Mouse (Mus musculus) small intestine, adult 2 months (tissue): Measurements from ENCODE around the gene Sos1. TPM values are rescaled to one million over a fixed set of nuclear protein-coding genes. Genes with fewer than 3 reads are reported as not detected.
A peak's percentile ranks its signal among the peaks of the same experiment; 100 is the strongest.

Experiments
- H3K27ac ChIP-seq: fragments of 200-500 bp; 2 replicates; pipeline ENCODE4 v1.5.1; 2012; ENCODE audit warnings: low read depth, low read length, control low read depth, inconsistent platforms; ENCODE audit not compliant: insufficient read depth
- H3K27me3 ChIP-seq: fragments of 200-500 bp; 2 replicates; pipeline ENCODE4 v1.6.1; 2012; ENCODE audit warnings: mild to moderate bottlenecking, moderate library complexity, low read length, inconsistent platforms; ENCODE audit not compliant: control insufficient read depth, insufficient read depth
- H3K36me3 ChIP-seq: fragments of 200-500 bp; 2 replicates; pipeline ENCODE4 v1.6.1; 2012; ENCODE audit warnings: mild to moderate bottlenecking, low read length, control low read depth, inconsistent platforms; ENCODE audit not compliant: control insufficient read depth, insufficient read depth
- H3K4me1 ChIP-seq: fragments of 200-500 bp; 2 replicates; pipeline ENCODE4 v1.6.1; 2012; ENCODE audit warnings: low read length, inconsistent platforms, mixed read lengths; ENCODE audit not compliant: control insufficient read depth, insufficient read depth, insufficient read length
- H3K4me3 ChIP-seq: fragments of 200-500 bp; 2 replicates; pipeline ENCODE4 v1.5.1; 2012; ENCODE audit warnings: low read depth, mild to moderate bottlenecking, control low read depth, inconsistent platforms, low read length, moderate library complexity
- CTCF ChIP-seq: fragments of 200-500 bp; IDR thresholded peaks from 2 replicates; pipeline ENCODE4 v1.5.1; 2012; ENCODE audit warnings: low read depth, mild to moderate bottlenecking, control low read depth, inconsistent platforms, low read length, moderate library complexity, mixed read lengths; ENCODE audit not compliant: insufficient replicate concordance, insufficient read length; ENCODE audit errors: extremely low read depth
- POLR2A ChIP-seq: fragments of 200-500 bp; IDR thresholded peaks from 2 replicates; pipeline ENCODE4 v1.6.1; 2012; ENCODE audit warnings: low read depth, mild to moderate bottlenecking, control low read depth, inconsistent platforms, low read length, moderate library complexity
- whole genome bisulfite sequencing: fragments of 180-500 bp; shearing (Covaris S2); methylation state at CpG from one replicate; pipeline ENCODE4 v1.1.7; 2018; 5-methylcytosine and 5-hydroxymethylcytosine counted together
- polyA plus RNA-seq: library from polyadenylated mRNA; depleted of rRNA; stranded (reverse); fragments of >200 nt; gene quantifications from 2 replicates; pipeline ENCODE4 v1.2.3, GENCODE M21; 2012; rRNA removed

The Sos1 gene
- 0.81 and 2.1 TPM in 2 replicates for polyA plus RNA-seq

DNA sequence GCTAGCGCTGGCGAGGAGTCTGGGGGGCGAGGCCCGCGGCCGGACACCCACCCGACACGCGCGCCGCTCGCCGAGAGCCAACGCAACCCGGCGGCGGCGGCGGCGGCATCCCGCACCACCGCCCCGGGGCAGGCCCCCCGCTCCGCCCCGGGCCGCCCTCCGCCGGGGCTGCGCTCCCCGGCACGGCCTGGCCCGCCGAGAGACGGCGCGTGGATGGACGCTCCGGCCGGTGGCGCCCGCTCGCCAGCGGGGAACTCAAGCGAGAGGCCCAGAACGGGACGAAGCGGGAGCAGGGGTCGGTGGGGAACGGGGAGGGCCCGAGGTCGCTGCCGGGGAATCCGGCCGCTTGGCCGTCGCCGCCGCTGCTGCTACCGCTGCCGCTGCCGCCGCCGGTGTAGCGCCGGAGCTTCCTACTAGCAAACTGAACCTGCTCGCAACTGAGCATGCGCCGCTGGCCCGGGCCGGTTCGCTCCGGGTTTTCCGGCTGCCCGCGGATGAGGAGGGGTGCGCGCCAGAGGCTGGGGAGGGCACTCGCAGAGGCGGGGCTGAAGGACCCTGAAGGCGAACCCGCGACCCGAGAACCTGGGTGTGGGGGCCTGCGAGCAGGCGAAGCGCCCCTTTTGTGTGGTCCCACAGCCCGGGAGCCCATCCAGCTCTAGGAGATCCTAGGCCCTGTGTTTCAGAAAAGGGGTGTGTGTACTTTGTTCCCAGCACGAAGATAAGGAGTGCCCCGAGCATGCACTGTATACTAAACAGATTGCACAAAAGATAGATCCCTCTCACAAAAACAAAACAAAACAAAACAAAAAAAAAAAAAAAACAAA lies at the start of gene Sos1:
TSS of gene Sos1 (minus strand) at position 423 of the 824 bp plus-strand sequence.
- H3K36me3 ChIP-seq = no peaks in the 10 kb centered on the region
- H3K4me3 ChIP-seq = peak within 1 kb of the TSS; percentile 98
- H3K4me1 ChIP-seq = peaks cover 7% of the 10 kb centered on the region; the same call in 1 of the 2 replicates
- H3K27me3 ChIP-seq = no peaks in the 10 kb centered on the region
- TF ChIP-seq POLR2A (peak; percentile 96), CTCF (no peak)
- under 1% methylated on average over 89 of the region's 90 CpGs for WGBS
- H3K27ac ChIP-seq = peak within 1 kb of the TSS; percentile 80

DNA sequence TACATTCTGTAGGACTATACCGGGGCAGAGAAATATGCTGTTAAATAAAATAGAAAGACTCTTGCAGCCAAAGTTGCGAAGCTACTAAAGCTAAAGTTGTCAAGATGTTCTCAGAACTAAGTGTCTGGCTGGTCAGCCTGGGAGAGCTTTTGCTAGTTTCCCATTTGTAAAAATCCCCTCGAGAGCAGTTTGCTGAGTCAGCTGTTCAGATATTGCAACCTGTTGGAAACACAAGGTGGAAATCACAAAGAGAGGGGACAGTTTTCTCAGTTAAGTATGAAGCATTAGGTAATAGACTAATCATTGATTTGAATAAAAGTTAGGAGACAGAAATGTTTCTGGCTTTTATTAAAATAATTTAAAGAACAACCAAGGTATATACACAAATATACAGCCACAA lies 43.0 kb upstream of the Sos1 start:
- 86% methylated on average over 3 of the region's 3 CpGs for WGBS
- no peaks in the 10 kb centered on the region for H3K36me3 ChIP-seq
- no peaks in the 10 kb centered on the region for H3K4me1 ChIP-seq
- H3K27me3 ChIP-seq = no peaks in the 10 kb centered on the region
- no peak for TF ChIP-seq CTCF
- no peak for TF ChIP-seq POLR2A
- H3K4me3 ChIP-seq = no peak overlapping the region
- no peak overlapping the region for H3K27ac ChIP-seq

DNA sequence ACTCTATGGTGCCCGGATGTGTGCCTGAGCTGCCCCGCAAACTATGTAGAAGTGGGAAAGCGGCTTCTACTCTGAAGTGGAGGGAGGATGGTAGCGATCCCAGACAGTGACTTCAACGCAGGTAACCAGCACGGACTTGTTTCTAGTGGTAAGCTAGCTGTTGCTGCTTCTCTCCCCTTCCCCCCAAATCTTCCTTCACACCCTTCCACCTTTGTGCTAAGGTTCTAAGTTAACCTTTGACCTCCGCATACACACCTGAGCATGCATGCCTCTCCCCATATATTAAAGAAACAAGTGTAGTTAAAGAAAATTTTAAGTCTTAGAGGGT lies 41.9 kb upstream of the Sos1 start:
- peaks cover 1% of the 10 kb centered on the region; the same call in 1 of the 2 replicates for H3K4me1 ChIP-seq
- H3K27me3 ChIP-seq = no peaks in the 10 kb centered on the region
- TF ChIP-seq CTCF = no peak
- TF ChIP-seq POLR2A = no peak
- H3K36me3 ChIP-seq = no peaks in the 10 kb centered on the region
- H3K4me3 ChIP-seq = no peak overlapping the region
- no peak overlapping the region for H3K27ac ChIP-seq
- 71% methylated on average over 7 of the region's 7 CpGs for WGBS

DNA sequence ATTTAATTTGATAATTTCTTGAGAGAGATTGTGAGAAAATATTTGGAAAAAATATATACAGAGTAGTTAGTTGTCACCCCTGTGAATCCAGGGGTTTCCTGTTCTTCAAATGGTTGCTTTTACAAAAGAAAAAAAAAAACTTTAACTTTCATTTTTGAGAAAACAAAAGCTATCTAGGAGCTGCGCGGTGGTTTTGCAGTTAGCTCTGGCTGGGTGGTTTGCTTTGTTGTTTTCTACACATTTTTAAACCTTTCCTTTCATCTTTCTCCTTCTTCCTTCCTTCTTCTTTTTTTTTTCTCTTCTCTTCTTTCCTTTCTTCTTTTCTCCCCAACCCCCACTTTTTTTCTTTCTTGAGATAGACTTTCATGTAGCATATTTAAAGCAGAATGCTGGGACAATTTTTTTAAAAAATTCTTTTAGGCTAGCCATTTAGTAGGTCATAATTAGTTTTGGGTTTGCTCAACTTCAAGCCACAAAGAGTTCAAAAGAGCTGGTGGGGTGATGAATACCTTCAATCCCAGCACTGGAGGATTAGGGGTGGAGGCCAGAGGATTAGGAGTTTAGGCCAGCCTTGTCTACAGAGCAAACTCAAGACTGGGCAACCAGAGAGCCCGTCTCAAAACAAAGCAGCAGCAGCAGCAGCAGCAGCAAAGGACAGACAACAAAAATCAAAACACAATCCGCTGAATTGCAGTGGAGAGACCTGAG lies 41.4 kb upstream of the Sos1 start:
- Histone ChIP-seq H3K36me3 (no peaks in the 10 kb centered on the region), H3K4me1 (peaks cover 2% of the 10 kb centered on the region; the same call in 1 of the 2 replicates), H3K27ac (no peak overlapping the region), H3K27me3 (no peaks in the 10 kb centered on the region), H3K4me3 (no peak overlapping the region)
- TF ChIP-seq CTCF (no peak), POLR2A (no peak)
- WGBS = 69% methylated on average over 4 of the region's 4 CpGs

DNA sequence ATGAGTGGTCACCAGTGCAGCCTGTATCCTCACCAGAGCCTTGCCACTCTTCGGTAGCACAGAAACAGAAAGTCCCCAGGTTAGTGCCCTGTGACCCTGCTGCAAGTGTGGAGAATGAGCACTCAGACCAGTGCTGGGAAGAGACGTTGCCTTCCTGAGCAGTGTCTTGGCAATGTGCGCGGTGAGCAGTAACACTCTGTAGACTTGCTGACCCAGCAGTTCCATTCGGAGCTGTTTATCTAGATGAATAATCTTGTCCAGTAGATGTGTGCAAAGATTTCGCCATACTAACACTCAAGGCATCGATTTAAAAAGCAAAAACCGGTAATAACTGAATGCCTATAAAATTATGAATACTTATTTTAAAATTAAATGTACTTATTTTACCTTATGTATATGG lies 40.3 kb upstream of the Sos1 start:
- H3K4me3 ChIP-seq = no peak overlapping the region
- H3K36me3 ChIP-seq = no peaks in the 10 kb centered on the region
- H3K4me1 ChIP-seq = peaks cover 2% of the 10 kb centered on the region; the same call in 1 of the 2 replicates
- H3K27ac ChIP-seq = no peak overlapping the region
- no peaks in the 10 kb centered on the region for H3K27me3 ChIP-seq
- TF ChIP-seq CTCF (no peak), POLR2A (no peak)
- 62% methylated on average over 8 of the region's 8 CpGs for WGBS

DNA sequence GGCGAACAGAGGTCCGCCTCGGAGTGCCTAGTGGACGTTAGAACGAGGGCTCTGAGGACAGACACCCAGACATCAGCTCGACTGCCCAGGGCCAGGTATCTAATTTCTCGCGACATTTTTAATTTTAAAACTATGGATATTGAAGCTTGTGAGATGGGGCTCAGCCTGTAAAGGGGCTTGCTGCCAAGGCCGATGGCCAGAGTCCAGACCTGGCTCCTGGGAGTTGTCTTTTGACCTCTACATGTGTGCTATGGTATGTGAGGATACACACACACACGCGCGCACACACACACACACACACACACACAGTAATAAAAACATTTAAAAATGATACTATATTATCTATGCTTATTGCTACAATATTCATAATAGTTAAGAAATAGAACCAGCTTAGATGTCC lies 38.6 kb upstream of the Sos1 start:
- peaks cover 2% of the 10 kb centered on the region; the same call in 1 of the 2 replicates for H3K4me1 ChIP-seq
- H3K4me3 ChIP-seq = no peak overlapping the region
- no peaks in the 10 kb centered on the region for H3K27me3 ChIP-seq
- no peak overlapping the region for H3K27ac ChIP-seq
- no peaks in the 10 kb centered on the region for H3K36me3 ChIP-seq
- WGBS = 91% methylated on average over 12 of the region's 12 CpGs
- TF ChIP-seq CTCF (no peak), POLR2A (no peak)

DNA sequence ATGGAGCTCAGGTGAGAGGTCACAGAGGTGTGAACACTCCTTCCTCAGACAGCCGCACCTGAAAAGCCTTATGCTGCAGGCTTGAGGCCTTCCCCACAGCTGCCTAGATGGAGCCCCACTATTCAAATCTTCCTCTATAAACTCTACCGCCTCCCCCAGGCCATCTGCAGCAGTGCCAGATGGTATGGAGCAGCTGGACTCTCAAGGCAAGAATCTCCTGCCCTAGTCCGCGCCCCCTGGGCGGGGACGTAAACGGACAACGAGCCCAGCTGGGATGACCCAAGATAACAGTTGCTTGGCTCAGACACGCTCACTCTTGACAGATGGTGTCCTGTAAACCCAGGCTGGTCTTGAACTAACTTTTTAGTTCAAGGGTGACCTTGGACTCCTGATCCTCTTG lies 37.0 kb upstream of the Sos1 start:
- H3K27me3 ChIP-seq = no peaks in the 10 kb centered on the region
- WGBS = 65% methylated on average over 9 of the region's 9 CpGs
- TF ChIP-seq CTCF (no peak), POLR2A (no peak)
- H3K27ac ChIP-seq = no peak overlapping the region
- H3K4me1 ChIP-seq = peaks cover 2% of the 10 kb centered on the region; the same call in 1 of the 2 replicates
- no peaks in the 10 kb centered on the region for H3K36me3 ChIP-seq
- no peak overlapping the region for H3K4me3 ChIP-seq
